Mouse (Mus musculus): ENCODE measurements at regions not wholly inside any gene's neighbourhood (a gene's known extent, or its start where the extent isn't known, plus 50 kb on each side); places are given as distances from the start of the nearest gene placed in this dataset.
"Not testable (repeated sequence)": the region's sequence is repeated elsewhere in the genome, so short reads cannot be mapped to it uniquely, and the experiment has no call there.

GRCm38 (mm10) chr13:97486490-97486889 is 245.6 kb downstream of the Enc1 start:
- DNase-seq (ENCODE audit: low spot score in 2 of 2), result no peak

GRCm38 (mm10) chr13:97485886-97486285 is 245.0 kb downstream of the Enc1 start:
- DNase-seq (ENCODE audit: low spot score in 2 of 2), result no peak

GRCm38 (mm10) chr13:97484808-97485545 is 244.1 kb downstream of the Enc1 start:
- DNase-seq (ENCODE audit: low spot score in 2 of 2), result peak in 1 of 2 experiments; percentile 20

- peak in 1 of 2 experiments; percentile 15 for DNase-seq (ENCODE audit: low spot score in 2 of 2)
Observed at GRCm38 (mm10) chr13:97483681-97484080, 242.8 kb downstream of the Enc1 start.

GRCm38 (mm10) chr13:97482439-97482946 is 241.6 kb downstream of the Enc1 start:
- no peak for DNase-seq (ENCODE audit: low spot score in 2 of 2)

- no peak for DNase-seq (ENCODE audit: low spot score in 2 of 2)
Observed at GRCm38 (mm10) chr13:97481259-97481658, 240.4 kb downstream of the Enc1 start.

- peak in 1 of 2 experiments; percentile 22 for DNase-seq (ENCODE audit: low spot score in 2 of 2)
Observed at GRCm38 (mm10) chr13:97479066-97479586, 238.2 kb downstream of the Enc1 start.

GRCm38 (mm10) chr13:97473971-97474365 is 233.1 kb downstream of the Enc1 start:
- DNase-seq (ENCODE audit: low spot score in 2 of 2), result no peak

- no peak for DNase-seq (ENCODE audit: low spot score in 2 of 2)
Observed at GRCm38 (mm10) chr13:97473256-97473970, 232.5 kb downstream of the Enc1 start.

- no peak for DNase-seq (ENCODE audit: low spot score in 2 of 2)
Observed at GRCm38 (mm10) chr13:97469999-97470398, 229.1 kb downstream of the Enc1 start.

GRCm38 (mm10) chr13:97468874-97469593 is 228.1 kb downstream of the Enc1 start:
- no peak for DNase-seq (ENCODE audit: low spot score in 2 of 2)

- DNase-seq (ENCODE audit: low spot score in 2 of 2), result not testable (repeated sequence)
Observed at GRCm38 (mm10) chr13:97466585-97466984, 225.7 kb downstream of the Enc1 start.

GRCm38 (mm10) chr13:97463798-97464197 is 222.9 kb downstream of the Enc1 start:
- no peak for DNase-seq (ENCODE audit: low spot score in 2 of 2)

- DNase-seq (ENCODE audit: low spot score in 2 of 2), result no peak
Observed at GRCm38 (mm10) chr13:97462884-97463235, 222.0 kb downstream of the Enc1 start.

GRCm38 (mm10) chr13:97462110-97462883 is 221.4 kb downstream of the Enc1 start:
- DNase-seq (ENCODE audit: low spot score in 2 of 2), result no peak

- no peak for DNase-seq (ENCODE audit: low spot score in 2 of 2)
Observed at GRCm38 (mm10) chr13:97461207-97461606, 220.3 kb downstream of the Enc1 start.

- no peak for DNase-seq (ENCODE audit: low spot score in 2 of 2)
Observed at GRCm38 (mm10) chr13:97459106-97459505, 218.2 kb downstream of the Enc1 start.

- DNase-seq (ENCODE audit: low spot score in 2 of 2), result no peak
Observed at GRCm38 (mm10) chr13:97455961-97456360, 215.1 kb downstream of the Enc1 start.

GRCm38 (mm10) chr13:97454715-97455114 is 213.8 kb downstream of the Enc1 start:
- no peak for DNase-seq (ENCODE audit: low spot score in 2 of 2)

GRCm38 (mm10) chr13:97453469-97453868 is 212.6 kb downstream of the Enc1 start:
- no peak for DNase-seq (ENCODE audit: low spot score in 2 of 2)

- no peak for DNase-seq (ENCODE audit: low spot score in 2 of 2)
Observed at GRCm38 (mm10) chr13:97453090-97453430, 212.2 kb downstream of the Enc1 start.
